Comparison of ENCODE assay signal across 30 mouse cellular contexts in the genomic region with DNA sequence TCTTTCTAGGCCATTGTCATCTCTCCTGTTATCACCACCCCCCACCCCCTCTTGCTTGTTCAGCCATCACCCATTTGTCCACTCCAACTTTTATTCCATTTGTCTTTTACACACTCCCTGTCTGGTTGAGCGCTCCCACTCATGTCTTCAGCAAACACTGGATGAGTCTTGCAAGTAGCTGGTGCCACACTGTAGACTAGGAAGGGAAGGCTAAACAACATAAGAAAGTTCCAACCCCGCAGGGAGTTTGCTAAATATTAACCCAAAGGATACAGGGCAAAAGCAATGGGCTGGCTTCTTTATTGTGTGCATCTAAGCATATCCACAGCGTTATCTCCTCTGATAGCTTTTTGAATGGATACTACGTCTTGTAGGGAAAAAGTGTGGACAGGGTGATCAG. TPM values are rescaled to one million over a fixed set of nuclear protein-coding genes. Genes with fewer than 3 reads are reported as not detected.
"Had no signal": no experiment of that assay in that cellular context is flagged by ENCODE, and none has a peak within 500 bp of the region (broad histone marks: within the 10 kb centered on the region; RNA-seq: fewer than 3 reads in every experiment).

No protein-coding gene starts in this region.

- DNase-seq: layer of hippocampus, postnatal 36 days; left cerebral cortex, postnatal 4 days; liver, postnatal 0 days; lung, embryonic 14.5 days; lung, postnatal 36 days; retina, postnatal 1 day; right cerebral cortex, postnatal 25 days; thymus, adult 18-20 months; thymus, postnatal 36 days had no signal

- H3K4me3 ChIP-seq: left cerebral cortex, adult 2 months; limb, embryonic 12.5 days; limb, embryonic 15.5 days; megakaryocyte, embryonic 14.5 days; midbrain, embryonic 10.5 days; midbrain, embryonic 13.5 days; myocyte; neural tube, embryonic 13.5 days had no signal

- H3K4me1 ChIP-seq: limb, embryonic 12.5 days; limb, embryonic 15.5 days; megakaryocyte, embryonic 14.5 days; neural tube, embryonic 13.5 days had no signal

- H3K27me3 ChIP-seq: limb, embryonic 12.5 days; limb, embryonic 15.5 days; megakaryocyte, embryonic 14.5 days; neural tube, embryonic 13.5 days had no signal

- H3K9me3 ChIP-seq: limb, embryonic 12.5 days; limb, embryonic 15.5 days; megakaryocyte, embryonic 14.5 days; midbrain, embryonic 10.5 days; midbrain, embryonic 13.5 days; neural tube, embryonic 13.5 days had no signal

- ATAC-seq: intestine, postnatal 0 days; liver, postnatal 0 days; lung, postnatal 0 days; midbrain, embryonic 13.5 days; midbrain, embryonic 16.5 days had no signal

- H3K4me2 ChIP-seq: limb, embryonic 12.5 days; limb, embryonic 15.5 days; liver, embryonic 11.5 days; lung, embryonic 14.5 days; midbrain, embryonic 13.5 days; neural tube, embryonic 13.5 days had no signal

- H3K9ac ChIP-seq: limb, embryonic 12.5 days; limb, embryonic 15.5 days; liver, embryonic 14.5 days; liver, postnatal 0 days; lung, embryonic 14.5 days; midbrain, embryonic 13.5 days; neural tube, embryonic 13.5 days had no signal

- H3K27ac ChIP-seq: left cerebral cortex, adult 2 months; limb, embryonic 12.5 days; limb, embryonic 15.5 days; liver, embryonic 14.5 days; midbrain, embryonic 10.5 days; midbrain, embryonic 13.5 days; neural tube, embryonic 13.5 days had no signal

- H3K36me3 ChIP-seq: limb, embryonic 12.5 days; limb, embryonic 15.5 days; midbrain, embryonic 10.5 days; midbrain, embryonic 13.5 days; neural tube, embryonic 13.5 days had no signal

RNA-seq across cellular contexts. Expression of a gene that starts 39.0 kb away (rescaled TPM):
- total RNA-seq: layer of hippocampus, adult 8-10 months; layer of hippocampus, postnatal 10 days; layer of hippocampus, postnatal 36 days; left cerebral cortex, adult 2 months; left cerebral cortex, postnatal 4 days; monocyte, adult 5-6 weeks; neutrophil, adult 5-6 weeks had no signal
- polyA plus RNA-seq: intestine, postnatal 0 days; liver, postnatal 0 days; lung, postnatal 0 days; myocyte; small intestine, adult 2 months; spleen, adult 2 months; testis, adult 2 months; urinary bladder, adult 2 months had no signal
